Mouse (Mus musculus) Muller cell, postnatal 12 days (primary cell): ENCODE data around the gene Miga1.

Source experiments
- DNase-seq: peaks from one replicate; pipeline ENCODE4 v3.0.0-alpha.2; 2015; ENCODE audit errors: inconsistent ontology term

Gene Miga1

DNA sequence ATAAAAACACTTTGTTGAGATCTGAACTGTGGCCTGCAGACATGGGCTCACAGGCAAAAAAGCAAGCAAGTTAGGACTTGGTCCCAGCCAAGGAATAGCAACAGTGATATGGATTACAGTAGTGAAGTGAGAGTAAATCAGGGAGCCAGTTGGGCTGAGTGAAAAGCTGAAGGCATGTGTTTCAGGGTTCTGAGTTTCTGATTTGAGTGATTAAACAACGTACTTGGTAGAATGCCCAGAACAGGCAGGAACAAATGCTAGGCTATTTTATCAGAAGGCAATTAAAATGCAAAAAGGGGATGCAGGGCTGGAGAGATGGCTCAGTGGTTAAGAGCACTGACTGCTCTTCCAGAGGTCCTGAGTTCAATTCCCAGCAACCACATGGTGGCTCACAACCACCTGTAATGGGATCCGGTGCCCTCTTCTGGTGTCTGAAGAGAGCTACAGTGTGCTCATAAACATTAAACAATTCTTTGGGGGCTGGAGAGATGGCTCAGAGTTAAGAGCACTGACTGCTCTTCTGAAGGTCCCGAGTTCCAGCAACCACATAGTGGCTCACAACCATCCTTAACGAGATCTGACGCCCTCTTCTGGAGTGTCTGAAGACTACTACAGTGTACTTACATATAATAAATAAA lies 94.8 kb downstream of the Miga1 start:
- peak; percentile 42 for DNase-seq

DNA sequence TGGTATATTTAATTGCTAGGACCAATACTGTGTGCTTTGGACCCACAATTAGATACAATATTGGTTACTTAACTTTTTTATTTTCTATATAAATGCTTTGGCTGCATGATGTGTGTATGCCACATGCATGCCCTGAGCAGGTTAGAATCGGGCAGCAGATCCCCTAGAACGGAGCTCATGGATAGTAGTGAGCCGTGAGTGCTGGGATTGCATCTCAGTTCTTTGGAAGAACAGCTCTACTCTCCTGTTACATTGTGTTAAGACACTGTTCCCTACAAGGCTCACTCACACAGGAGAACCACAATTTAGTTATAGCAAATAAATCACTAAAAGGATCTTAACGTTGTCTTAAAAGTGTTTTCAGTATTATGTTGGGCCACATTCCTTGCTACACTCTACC lies 96.9 kb downstream of the Miga1 start:
- DNase-seq, result no peak

DNA sequence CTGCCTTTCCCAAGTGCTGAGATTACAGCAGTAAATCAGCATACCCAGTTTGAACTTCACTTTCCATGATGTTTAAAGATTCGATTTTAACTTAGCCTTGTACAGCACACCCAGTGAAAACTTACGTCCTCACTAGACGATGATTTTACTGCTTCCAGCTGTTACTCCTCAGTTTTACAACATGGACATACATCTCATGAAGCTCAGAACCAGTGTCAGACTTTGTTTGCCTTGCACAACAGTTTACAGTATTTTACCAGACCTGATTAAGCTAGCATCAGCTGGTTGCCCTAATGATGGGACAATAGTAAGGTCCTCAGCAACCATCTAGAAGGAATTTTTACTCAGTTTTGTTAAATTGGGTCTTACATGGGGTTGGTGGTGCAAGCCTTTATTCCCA lies 99.1 kb downstream of the Miga1 start:
- no peak for DNase-seq

GRCm38 (mm10) chr3:152239592-152239991 lies 100.6 kb downstream of the Miga1 start:
- no peak for DNase-seq

DNA sequence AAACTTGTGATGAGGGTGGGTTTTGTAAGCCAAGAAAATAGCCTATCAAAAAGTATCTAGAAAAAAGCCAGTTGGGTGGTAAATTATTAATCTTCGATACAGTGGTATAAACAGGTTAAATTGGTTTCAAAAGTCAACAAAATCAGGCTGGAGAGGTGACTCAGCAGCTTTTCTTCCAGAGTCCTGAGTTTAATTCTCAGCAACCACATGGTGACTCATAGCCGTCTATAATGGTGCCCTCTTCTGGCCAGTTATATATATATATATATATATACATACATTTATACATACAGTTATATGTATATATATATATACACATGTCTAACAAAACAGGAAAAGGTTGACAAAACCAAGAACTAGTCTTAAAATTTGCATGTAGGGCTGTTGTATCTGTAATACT lies 101.4 kb downstream of the Miga1 start:
- no peak for DNase-seq

- DNase-seq, result no peak
These were observed 104.4 kb downstream of the Miga1 start for GRCm38 (mm10) chr3:152235805-152236204.

DNA sequence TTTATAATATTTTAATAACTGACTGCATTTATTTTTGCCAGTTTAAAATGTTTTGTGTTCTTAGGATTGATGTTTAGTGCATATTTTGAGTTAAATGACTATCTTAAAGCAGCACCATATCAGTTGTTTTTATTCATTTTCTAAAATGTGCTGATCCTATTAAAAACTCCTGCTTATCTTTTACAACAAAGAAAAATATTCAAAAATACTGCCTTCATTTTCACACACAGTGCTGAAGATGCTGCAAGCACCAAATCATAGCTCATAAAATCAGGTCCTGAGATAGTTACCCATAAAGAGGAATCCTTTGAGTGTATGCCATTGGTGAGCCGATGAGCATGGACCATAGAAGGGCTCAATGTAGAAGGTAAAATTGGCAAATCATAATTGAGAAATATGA lies 105.0 kb downstream of the Miga1 start:
- no peak for DNase-seq

DNA sequence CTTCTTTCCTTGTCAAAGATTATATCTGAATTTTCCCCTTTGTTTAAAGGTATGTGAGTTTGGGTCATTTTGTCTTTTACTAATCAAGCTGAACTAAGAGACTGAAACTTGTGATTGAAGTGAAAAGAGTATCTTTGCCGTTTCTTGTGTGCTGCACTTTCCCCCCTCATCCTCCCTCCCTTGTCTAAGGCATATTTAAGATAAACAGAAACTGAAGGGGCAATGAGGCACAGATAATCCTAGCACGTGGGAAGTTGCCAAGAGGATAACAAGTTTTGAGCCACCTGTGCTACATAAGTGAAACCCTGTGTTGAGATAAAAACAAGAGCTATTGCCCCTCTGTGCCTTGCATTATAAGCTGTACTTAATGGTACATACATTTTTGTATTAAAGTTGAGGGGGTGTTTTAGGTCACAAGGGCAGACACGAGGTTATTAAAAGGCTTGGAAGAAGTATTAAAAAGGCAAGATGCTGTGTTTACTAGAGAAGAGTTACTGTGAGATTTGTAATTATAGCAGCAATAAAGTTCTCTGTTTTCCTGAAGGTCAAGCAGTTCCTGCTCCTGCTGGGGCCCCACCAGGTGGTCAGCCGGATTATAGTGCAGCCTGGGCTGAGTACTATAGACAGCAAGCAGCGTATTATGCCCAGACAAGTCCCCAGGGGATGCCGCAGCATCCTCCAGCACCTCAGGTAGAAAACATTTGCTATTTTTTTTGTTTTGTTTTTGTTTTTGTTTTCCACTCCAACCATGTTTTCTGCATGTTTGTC lies 108.7 kb downstream of the Miga1 start:
- DNase-seq, result no peak

- DNase-seq, result no peak
These were observed 110.9 kb downstream of the Miga1 start for GRCm38 (mm10) chr3:152229271-152229670.

GRCm38 (mm10) chr3:152228843-152229242 lies 111.4 kb downstream of the Miga1 start:
- no peak for DNase-seq

GRCm38 (mm10) chr3:152225906-152226305 lies 114.3 kb downstream of the Miga1 start:
- no peak for DNase-seq

DNA sequence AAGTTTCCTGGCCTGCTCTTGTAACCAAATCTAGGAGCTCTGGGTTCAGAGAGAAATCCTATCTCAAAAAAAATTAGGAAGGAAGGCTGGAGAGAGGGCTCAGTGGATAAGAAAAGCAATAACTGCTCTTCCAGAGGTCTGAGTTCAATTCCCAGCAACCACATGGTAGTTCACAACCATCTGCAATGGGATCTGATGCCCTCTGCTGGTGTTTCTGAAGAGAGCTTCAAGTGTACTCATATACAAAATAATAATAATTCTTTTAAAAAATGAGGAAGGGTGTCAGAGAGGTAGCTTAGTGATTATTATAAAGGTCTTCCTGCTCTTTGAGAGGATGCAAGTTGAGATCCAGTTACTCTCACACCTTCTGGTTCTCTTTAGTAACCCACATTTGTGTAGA lies 115.3 kb downstream of the Miga1 start:
- no peak for DNase-seq
